In the genomic region with DNA sequence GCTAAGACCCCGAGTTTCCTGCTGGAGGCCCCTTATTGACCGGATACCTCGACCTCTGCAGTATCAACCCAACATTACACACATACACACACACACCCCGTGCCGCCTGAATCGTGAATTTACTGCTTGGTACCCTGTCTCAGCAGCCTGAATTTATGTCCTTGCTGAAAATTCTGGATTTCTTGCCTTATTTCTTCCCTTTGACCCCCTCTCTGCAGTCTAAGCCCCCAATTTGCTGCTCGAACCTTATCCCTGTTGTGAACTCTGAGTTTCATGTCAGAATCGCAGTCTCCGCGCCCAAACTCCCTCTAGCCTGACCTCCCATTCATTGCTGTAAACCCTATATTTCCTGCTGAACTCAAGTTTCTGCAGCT, we compare ENCODE assay signal across 9 mouse cellular contexts. TPM values are rescaled to one million over a fixed set of nuclear protein-coding genes. Genes with fewer than 3 reads are reported as not detected.
A peak's percentile ranks its signal among the peaks of the same experiment; 100 is the strongest.
DNase-seq lines count a peak whose midpoint lies in the region; ATAC-seq lines count a peak whose summit lies in the region.
"Had no signal": no experiment of that assay in that cellular context is flagged by ENCODE, and none has a peak within 500 bp of the region (broad histone marks: within the 10 kb centered on the region; RNA-seq: fewer than 3 reads in every experiment).

No protein-coding gene starts in this region.

- H3K27ac ChIP-seq in heart, embryonic 15.5 days = peak overlapping the region; percentile 93
- H3K27ac ChIP-seq in midbrain, embryonic 10.5 days (replicated peaks) = peak overlapping the region; percentile 98

- WGBS in heart, embryonic 15.5 days = 7% methylated on average over 10 of the region's 10 CpGs
- WGBS in midbrain, embryonic 10.5 days = 19% methylated on average over 10 of the region's 10 CpGs

- peak overlapping the region; percentile 92 for H3K4me3 ChIP-seq in heart, embryonic 15.5 days
- H3K4me3 ChIP-seq in midbrain, embryonic 10.5 days = peak overlapping the region; percentile 92

- peaks cover 14% of the 10 kb centered on the region for H3K36me3 ChIP-seq in heart, embryonic 15.5 days
- peaks cover 41% of the 10 kb centered on the region for H3K36me3 ChIP-seq in midbrain, embryonic 10.5 days

- H3K27me3 ChIP-seq in heart, embryonic 15.5 days = no peaks in the 10 kb centered on the region
- H3K27me3 ChIP-seq in midbrain, embryonic 10.5 days (ENCODE audit: low read depth, poor library complexity, severe bottlenecking) = no peaks in the 10 kb centered on the region
- H3K27me3 ChIP-seq: Patski had no signal

- H3K9ac ChIP-seq in heart, embryonic 15.5 days = peak overlapping the region; percentile 97

- ATAC-seq in heart, embryonic 15.5 days (replicated peaks; ENCODE audit: insufficient number of reproducible peaks, insufficient read depth, low FRiP score, low read depth) = no peak
- ATAC-seq in granulocyte monocyte progenitor cell, adult 5-6 weeks (replicated peaks; ENCODE audit: poor library complexity, severe bottlenecking) = 0 out of 2 replicates have a peak, but pooled peaks have one; percentile 2

- no peak for DNase-seq in heart, postnatal 4 days
- DNase-seq in adipocyte (ENCODE audit: low spot score) = peak; percentile 19
- DNase-seq in midbrain, embryonic 10.5 days (ENCODE audit: low spot score) = no peak
- DNase-seq in adrenal gland, postnatal 10 days = no peak
- no peak for DNase-seq in right cerebral cortex, postnatal 4 days
- no peak for DNase-seq in T-cell, adult 2 months (ENCODE audit: low spot score)

- H3K4me1 ChIP-seq in heart, embryonic 15.5 days (replicated peaks) = peaks cover 23% of the 10 kb centered on the region
- H3K4me1 ChIP-seq in midbrain, embryonic 10.5 days = peaks cover 66% of the 10 kb centered on the region

- H3K9me3 ChIP-seq in heart, embryonic 15.5 days (replicated peaks) = no peaks in the 10 kb centered on the region
- H3K9me3 ChIP-seq in midbrain, embryonic 10.5 days (replicated peaks) = no peaks in the 10 kb centered on the region

- peak overlapping the region; percentile 93 for H3K4me2 ChIP-seq in heart, embryonic 15.5 days

RNA-seq across cellular contexts. Expression of a gene that starts 0.9 kb away (rescaled TPM):
- polyA plus RNA-seq in heart, embryonic 15.5 days (2015; fragmentation: Nextera tagmentation; extraction: Ambion mirVana) = 32.7 and 40.5 TPM in 2 replicates
- 10 to 100 TPM; 22.8 to 26.7 TPM for total RNA-seq in heart, postnatal 4 days (2021)
- total RNA-seq in granulocyte monocyte progenitor cell, adult 5-6 weeks (2014; fragmentation: Nextera tagmentation) = 52.6 and 53.1 TPM in 2 replicates
- total RNA-seq in granulocyte monocyte progenitor cell, adult 5-6 weeks (2017) = 30.6 and 31.0 TPM in 2 replicates
- 154 and 166 TPM in 2 replicates for polyA plus RNA-seq in midbrain, embryonic 10.5 days (2016; fragmentation: Nextera tagmentation; extraction: Ambion mirVana)
- 10 to 100 TPM; 26.5 to 39.2 TPM for total RNA-seq in adrenal gland, postnatal 10 days (2021)

RNA-seq across cellular contexts. Expression of a gene that starts 21.8 kb away (rescaled TPM):
- 553 and 586 TPM in 2 replicates for polyA plus RNA-seq in heart, embryonic 15.5 days (2015; fragmentation: Nextera tagmentation; extraction: Ambion mirVana)
- 100 to 1,000 TPM; 480 to 520 TPM for total RNA-seq in heart, postnatal 4 days (2021)
- 109 and 191 TPM in 2 replicates for total RNA-seq in granulocyte monocyte progenitor cell, adult 5-6 weeks (2014; fragmentation: Nextera tagmentation)
- 97.9 and 124 TPM in 2 replicates for total RNA-seq in granulocyte monocyte progenitor cell, adult 5-6 weeks (2017)
- 288 and 314 TPM in 2 replicates for polyA plus RNA-seq in midbrain, embryonic 10.5 days (2016; fragmentation: Nextera tagmentation; extraction: Ambion mirVana)
- 100 to 1,000 TPM; 470 to 572 TPM for total RNA-seq in adrenal gland, postnatal 10 days (2021)

RNA-seq across cellular contexts. Expression of a gene that starts 33.7 kb away (rescaled TPM):
- 47.7 and 52.9 TPM in 2 replicates for polyA plus RNA-seq in heart, embryonic 15.5 days (2015; fragmentation: Nextera tagmentation; extraction: Ambion mirVana)
- 10 to 100 TPM; 18.5 to 23.4 TPM for total RNA-seq in heart, postnatal 4 days (2021)
- total RNA-seq in granulocyte monocyte progenitor cell, adult 5-6 weeks (2014; fragmentation: Nextera tagmentation) = 4.8 and 6.9 TPM in 2 replicates
- 3.1 and 5.7 TPM in 2 replicates for total RNA-seq in granulocyte monocyte progenitor cell, adult 5-6 weeks (2017)
- polyA plus RNA-seq in midbrain, embryonic 10.5 days (2016; fragmentation: Nextera tagmentation; extraction: Ambion mirVana) = 32.5 and 35.5 TPM in 2 replicates
- total RNA-seq in adrenal gland, postnatal 10 days (2021) = 100 to 1,000 TPM; 164 to 167 TPM

RNA-seq across cellular contexts. Expression of a gene that starts 34.1 kb away (rescaled TPM):
- polyA plus RNA-seq in heart, embryonic 15.5 days (2015; fragmentation: Nextera tagmentation; extraction: Ambion mirVana) = 31.5 and 40.0 TPM in 2 replicates
- 100 to 1,000 TPM; 131 to 140 TPM for total RNA-seq in heart, postnatal 4 days (2021)
- total RNA-seq in granulocyte monocyte progenitor cell, adult 5-6 weeks (2014; fragmentation: Nextera tagmentation) = 128 and 145 TPM in 2 replicates
- 154 and 157 TPM in 2 replicates for total RNA-seq in granulocyte monocyte progenitor cell, adult 5-6 weeks (2017)
- polyA plus RNA-seq in midbrain, embryonic 10.5 days (2016; fragmentation: Nextera tagmentation; extraction: Ambion mirVana) = 43.7 and 50.6 TPM in 2 replicates
- total RNA-seq in adrenal gland, postnatal 10 days (2021) = 100 to 1,000 TPM in 1 of 2 experiments, 10 to 100 TPM in 1; 93.6 to 121 TPM

RNA-seq across cellular contexts. Expression of a gene that starts 47.9 kb away (rescaled TPM):
- polyA plus RNA-seq in heart, embryonic 15.5 days (2015; fragmentation: Nextera tagmentation; extraction: Ambion mirVana) = 8.6 and 9.7 TPM in 2 replicates
- total RNA-seq in heart, postnatal 4 days (2021) = 1 to 10 TPM; 2.8 to 2.9 TPM
- not detected in 2 replicates for total RNA-seq in granulocyte monocyte progenitor cell, adult 5-6 weeks (2014; fragmentation: Nextera tagmentation)
- total RNA-seq in granulocyte monocyte progenitor cell, adult 5-6 weeks (2017) = 0.05 TPM in 1 of 2 replicates, not detected in the other
- polyA plus RNA-seq in midbrain, embryonic 10.5 days (2016; fragmentation: Nextera tagmentation; extraction: Ambion mirVana) = 56.6 and 64.5 TPM in 2 replicates
- total RNA-seq in adrenal gland, postnatal 10 days (2021) = 1 to 10 TPM; 3.3 to 4.5 TPM

Comparison
In these comparisons a context has a peak if more than half of its experiments do, and no peak if none do; other contexts are left out.
1. RNA of a gene that starts 33.7 kb away (total RNA-seq): 164 to 167 TPM in adrenal gland, postnatal 10 days; 18.5 to 23.4 TPM in heart, postnatal 4 days and 3.1 to 6.9 TPM in granulocyte monocyte progenitor cell, adult 5-6 weeks; every median in the first group is over 4 times any median in the second.